Mouse (Mus musculus): Measurements from ENCODE around the gene Slc35b4. TPM values are rescaled to one million over a fixed set of nuclear protein-coding genes. Genes with fewer than 3 reads are reported as not detected.

The Slc35b4 gene
- polyA plus RNA-seq (2012; rRNA removed), result 52.2 and 54.8 TPM in 2 replicates

GRCm38 (mm10) chr6:34176864-34177247 is at the start of gene Slc35b4:
Gene Slc35b4 (minus strand): TSS chr6:34177111.
- H3K4me1 ChIP-seq (ENCODE audit: control insufficient read depth, insufficient read depth, low read length), result peaks cover 2% of the 10 kb centered on the region
- H3K27ac ChIP-seq (ENCODE audit: insufficient read depth, low read length), result no peak within 1 kb of the TSS
- H3K4me3 ChIP-seq (ENCODE audit: insufficient read depth, low read length), result peak within 1 kb of the TSS; percentile 66
- TF ChIP-seq CTCF (IDR thresholded peaks at IDR 0.05; ENCODE audit: extremely low read depth, insufficient read depth, low read length) (no peak), POLR2A (IDR thresholded peaks at IDR 0.05; ENCODE audit: extremely low read depth, insufficient read depth, low read length) (peak; percentile 84)

GRCm38 (mm10) chr6:34225004-34225599 is 48.2 kb upstream of the Slc35b4 start:
- H3K4me3 ChIP-seq (ENCODE audit: insufficient read depth, low read length), result no peak overlapping the region
- no peak overlapping the region for H3K27ac ChIP-seq (ENCODE audit: insufficient read depth, low read length)
- H3K4me1 ChIP-seq (ENCODE audit: control insufficient read depth, insufficient read depth, low read length), result no peaks in the 10 kb centered on the region
- no peak for TF ChIP-seq POLR2A (IDR thresholded peaks at IDR 0.05; ENCODE audit: extremely low read depth, insufficient read depth, low read length)
- no peak for TF ChIP-seq CTCF (IDR thresholded peaks at IDR 0.05; ENCODE audit: extremely low read depth, insufficient read depth, low read length)

GRCm38 (mm10) chr6:34216450-34217319 is 39.8 kb upstream of the Slc35b4 start:
- TF ChIP-seq CTCF (IDR thresholded peaks at IDR 0.05; ENCODE audit: extremely low read depth, insufficient read depth, low read length) (no peak), POLR2A (IDR thresholded peaks at IDR 0.05; ENCODE audit: extremely low read depth, insufficient read depth, low read length) (no peak)
- Histone ChIP-seq H3K4me3 (ENCODE audit: insufficient read depth, low read length) (no peak overlapping the region), H3K27ac (ENCODE audit: insufficient read depth, low read length) (no peak overlapping the region), H3K4me1 (ENCODE audit: control insufficient read depth, insufficient read depth, low read length) (no peaks in the 10 kb centered on the region)

GRCm38 (mm10) chr6:34205754-34206153 is 28.8 kb upstream of the Slc35b4 start:
- Histone ChIP-seq H3K4me1 (ENCODE audit: control insufficient read depth, insufficient read depth, low read length) (no peaks in the 10 kb centered on the region), H3K4me3 (ENCODE audit: insufficient read depth, low read length) (no peak overlapping the region), H3K27ac (ENCODE audit: insufficient read depth, low read length) (no peak overlapping the region)
- TF ChIP-seq CTCF (IDR thresholded peaks at IDR 0.05; ENCODE audit: extremely low read depth, insufficient read depth, low read length) (no peak), POLR2A (IDR thresholded peaks at IDR 0.05; ENCODE audit: extremely low read depth, insufficient read depth, low read length) (no peak)

GRCm38 (mm10) chr6:34204971-34205572 is 28.2 kb upstream of the Slc35b4 start:
- no peaks in the 10 kb centered on the region for H3K4me1 ChIP-seq (ENCODE audit: control insufficient read depth, insufficient read depth, low read length)
- no peak overlapping the region for H3K27ac ChIP-seq (ENCODE audit: insufficient read depth, low read length)
- TF ChIP-seq POLR2A (IDR thresholded peaks at IDR 0.05; ENCODE audit: extremely low read depth, insufficient read depth, low read length), result no peak
- peak; percentile 55 for TF ChIP-seq CTCF (IDR thresholded peaks at IDR 0.05; ENCODE audit: extremely low read depth, insufficient read depth, low read length)
- H3K4me3 ChIP-seq (ENCODE audit: insufficient read depth, low read length), result no peak overlapping the region

- no peaks in the 10 kb centered on the region for H3K4me1 ChIP-seq (ENCODE audit: control insufficient read depth, insufficient read depth, low read length)
- TF ChIP-seq CTCF (IDR thresholded peaks at IDR 0.05; ENCODE audit: extremely low read depth, insufficient read depth, low read length) (no peak), POLR2A (IDR thresholded peaks at IDR 0.05; ENCODE audit: extremely low read depth, insufficient read depth, low read length) (no peak)
- H3K4me3 ChIP-seq (ENCODE audit: insufficient read depth, low read length), result no peak overlapping the region
- H3K27ac ChIP-seq (ENCODE audit: insufficient read depth, low read length), result no peak overlapping the region
Measured at GRCm38 (mm10) chr6:34203503-34203902, 26.6 kb upstream of the Slc35b4 start.

GRCm38 (mm10) chr6:34194981-34195380 is 18.1 kb upstream of the Slc35b4 start:
- Histone ChIP-seq H3K4me1 (ENCODE audit: control insufficient read depth, insufficient read depth, low read length) (no peaks in the 10 kb centered on the region), H3K27ac (ENCODE audit: insufficient read depth, low read length) (no peak overlapping the region), H3K4me3 (ENCODE audit: insufficient read depth, low read length) (no peak overlapping the region)
- TF ChIP-seq POLR2A (IDR thresholded peaks at IDR 0.05; ENCODE audit: extremely low read depth, insufficient read depth, low read length) (no peak), CTCF (IDR thresholded peaks at IDR 0.05; ENCODE audit: extremely low read depth, insufficient read depth, low read length) (no peak)

- TF ChIP-seq POLR2A (IDR thresholded peaks at IDR 0.05; ENCODE audit: extremely low read depth, insufficient read depth, low read length) (no peak), CTCF (IDR thresholded peaks at IDR 0.05; ENCODE audit: extremely low read depth, insufficient read depth, low read length) (peak; percentile 96)
- Histone ChIP-seq H3K4me3 (ENCODE audit: insufficient read depth, low read length) (no peak overlapping the region), H3K27ac (ENCODE audit: insufficient read depth, low read length) (no peak overlapping the region), H3K4me1 (ENCODE audit: control insufficient read depth, insufficient read depth, low read length) (no peaks in the 10 kb centered on the region)
Measured at GRCm38 (mm10) chr6:34193708-34194475, 17.0 kb upstream of the Slc35b4 start.

GRCm38 (mm10) chr6:34191401-34191800 is 14.5 kb upstream of the Slc35b4 start:
- H3K27ac ChIP-seq (ENCODE audit: insufficient read depth, low read length), result no peak overlapping the region
- TF ChIP-seq POLR2A (IDR thresholded peaks at IDR 0.05; ENCODE audit: extremely low read depth, insufficient read depth, low read length), result no peak
- no peak for TF ChIP-seq CTCF (IDR thresholded peaks at IDR 0.05; ENCODE audit: extremely low read depth, insufficient read depth, low read length)
- no peak overlapping the region for H3K4me3 ChIP-seq (ENCODE audit: insufficient read depth, low read length)
- no peaks in the 10 kb centered on the region for H3K4me1 ChIP-seq (ENCODE audit: control insufficient read depth, insufficient read depth, low read length)
